Mouse (Mus musculus): ENCODE measurements around the gene Rusc2.

GRCm38 (mm10) chr4:43404697-43405096 lies 22.9 kb downstream of the Rusc2 start:
- TF ChIP-seq CTCF (conservative IDR thresholded peaks at IDR 0.05; ENCODE audit: low read length): no peak
- TF ChIP-seq NANOG (IDR thresholded peaks at IDR 0.05; ENCODE audit: borderline replicate concordance, low read length): no peak
- TF ChIP-seq POU5F1 (IDR thresholded peaks at IDR 0.05; ENCODE audit: borderline replicate concordance, low read length): no peak
